Mouse (Mus musculus) fibroblast of lung, adult 2 months (primary cell): ENCODE measurements around the gene Mov10.
"Not testable (repeated sequence)": the region's sequence is repeated elsewhere in the genome, so short reads cannot be mapped to it uniquely, and the experiment has no call there.

Experiments
- DNase-seq: peaks from one replicate; pipeline ENCODE4 v3.0.0-alpha.2; 2011; ENCODE audit warnings: low read depth

Mov10 gene

GRCm38 (mm10) chr3:104781471-104781903 lies 36.9 kb downstream of the Mov10 start, which contains the start of gene Fam19a3:
Gene Fam19a3 (minus strand): TSS chr3:104781840.
- no peak for DNase-seq

- DNase-seq = no peak
Measured at GRCm38 (mm10) chr3:104780561-104781420, 37.6 kb downstream of the Mov10 start, which contains the start of gene Ppm1j. Gene Ppm1j (plus strand): TSS chr3:104781056.

GRCm38 (mm10) chr3:104779949-104780348 lies 38.4 kb downstream of the Mov10 start:
- no peak for DNase-seq

- DNase-seq = no peak
Measured at GRCm38 (mm10) chr3:104777342-104777741, 41.0 kb downstream of the Mov10 start.

- no peak for DNase-seq
Measured at GRCm38 (mm10) chr3:104773301-104773700, 45.1 kb downstream of the Mov10 start.

- DNase-seq = no peak
Measured at GRCm38 (mm10) chr3:104771460-104771859, 46.9 kb downstream of the Mov10 start.

GRCm38 (mm10) chr3:104770918-104771317 lies 47.4 kb downstream of the Mov10 start:
- no peak for DNase-seq

GRCm38 (mm10) chr3:104770035-104770434 lies 48.3 kb downstream of the Mov10 start:
- DNase-seq = no peak

GRCm38 (mm10) chr3:104769135-104769534 lies 49.2 kb downstream of the Mov10 start:
- no peak for DNase-seq

GRCm38 (mm10) chr3:104767716-104768115 lies 50.6 kb downstream of the Mov10 start:
- DNase-seq = no peak

- DNase-seq = no peak
Measured at GRCm38 (mm10) chr3:104767141-104767540, 51.2 kb downstream of the Mov10 start.

GRCm38 (mm10) chr3:104765021-104765420 lies 53.3 kb downstream of the Mov10 start:
- no peak for DNase-seq

GRCm38 (mm10) chr3:104762103-104762863 lies 56.1 kb downstream of the Mov10 start:
- DNase-seq = not testable (repeated sequence)

- no peak for DNase-seq
Measured at GRCm38 (mm10) chr3:104758869-104759268, 59.5 kb downstream of the Mov10 start.

GRCm38 (mm10) chr3:104758406-104758805 lies 60.0 kb downstream of the Mov10 start:
- DNase-seq = no peak

- DNase-seq = not testable (repeated sequence)
Measured at GRCm38 (mm10) chr3:104752845-104753244, 65.5 kb downstream of the Mov10 start.
